Mouse (Mus musculus): ENCODE results near the gene Fam110c.
"Not testable (repeated sequence)": the region's sequence is repeated elsewhere in the genome, so short reads cannot be mapped to it uniquely, and the experiment has no call there.

The Fam110c gene

GRCm38 (mm10) chr12:31073412-31074354 is at the start of gene Fam110c:
Gene Fam110c, plus strand, starts transcription at chr12:31073861.
- peak; percentile 35 for DNase-seq (ENCODE audit: inconsistent ontology term)

GRCm38 (mm10) chr12:31026423-31026822 is 47.2 kb upstream of the Fam110c start:
- DNase-seq (ENCODE audit: inconsistent ontology term) = no peak

GRCm38 (mm10) chr12:31052066-31052465 is 21.6 kb upstream of the Fam110c start:
- DNase-seq (ENCODE audit: inconsistent ontology term) = no peak

DNA sequence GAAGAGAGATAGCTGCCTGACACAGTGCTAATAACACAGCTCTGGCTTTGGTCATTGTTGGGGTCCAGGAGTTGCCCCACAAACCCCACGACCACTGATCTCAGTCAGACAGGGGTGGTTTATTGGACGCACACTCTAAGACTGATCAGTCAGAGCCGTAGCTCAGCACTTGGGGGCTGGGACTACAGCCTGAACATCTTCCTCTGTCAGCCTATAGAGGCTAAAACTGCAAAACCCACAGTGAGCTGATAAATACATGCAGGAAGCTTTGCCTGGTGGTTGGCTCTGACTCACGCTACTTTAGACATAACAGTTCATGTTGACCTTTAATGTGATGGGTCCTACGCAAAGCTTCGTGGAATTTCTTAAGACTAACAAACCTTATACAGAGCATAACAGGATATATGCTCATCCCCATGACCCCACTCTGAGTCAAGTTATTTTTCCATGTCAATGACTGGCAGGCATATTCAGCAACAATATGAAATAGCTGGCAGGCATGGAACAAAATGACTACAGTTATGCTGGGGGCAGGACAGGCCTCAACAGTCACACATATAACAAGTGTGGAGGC is 17.3 kb upstream of the Fam110c start:
- no peak for DNase-seq (ENCODE audit: inconsistent ontology term)

- peak; percentile 93 for DNase-seq (ENCODE audit: inconsistent ontology term)
Observed at GRCm38 (mm10) chr12:31059393-31059853, 14.2 kb upstream of the Fam110c start.

DNA sequence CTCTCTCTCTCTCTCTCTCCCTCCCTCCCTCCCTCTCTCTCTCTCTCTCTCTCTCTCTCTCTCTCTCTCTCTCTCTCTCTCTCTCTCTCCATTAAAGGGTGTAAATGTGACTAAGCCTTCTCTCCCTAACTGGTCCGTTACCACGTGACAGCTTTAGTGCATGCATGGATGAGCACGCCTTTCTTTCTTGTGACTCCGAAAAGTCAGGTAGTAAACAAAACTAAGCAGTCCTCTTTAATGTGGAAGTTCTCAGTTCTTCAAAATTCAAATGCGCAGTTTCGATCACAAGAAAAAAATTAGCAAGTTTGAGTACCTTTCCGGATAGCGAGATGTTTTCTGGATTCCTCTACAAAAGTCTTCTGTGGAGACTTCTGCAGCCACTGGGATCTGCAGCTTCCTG is 13.4 kb upstream of the Fam110c start:
- DNase-seq (ENCODE audit: inconsistent ontology term) = peak; percentile 42

DNA sequence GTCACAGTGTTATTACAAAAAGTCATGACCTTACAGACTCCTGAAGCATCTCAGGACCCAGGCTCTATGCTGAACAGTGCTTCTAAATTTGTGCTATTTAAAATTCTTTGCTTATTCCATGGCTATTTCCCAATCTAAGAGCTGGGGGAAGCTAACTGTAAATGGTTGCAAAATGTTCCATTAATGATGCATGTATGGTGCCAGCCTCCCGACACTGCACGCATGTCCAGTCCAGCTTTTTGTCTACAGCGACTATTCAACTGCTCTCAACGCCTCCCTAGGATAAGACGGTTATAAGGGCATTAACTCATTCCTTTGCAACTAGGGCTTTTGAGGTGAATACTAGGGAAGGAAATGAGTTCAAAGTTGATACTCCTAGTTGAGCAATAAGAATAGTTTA is 2.4 kb upstream of the Fam110c start:
- no peak for DNase-seq (ENCODE audit: inconsistent ontology term)

GRCm38 (mm10) chr12:31074355-31074786 is 710 bp downstream of the Fam110c start:
- not testable (repeated sequence) for DNase-seq (ENCODE audit: inconsistent ontology term)

GRCm38 (mm10) chr12:31074839-31075538 is 1.3 kb downstream of the Fam110c start:
- peak; percentile 39 for DNase-seq (ENCODE audit: inconsistent ontology term)

DNA sequence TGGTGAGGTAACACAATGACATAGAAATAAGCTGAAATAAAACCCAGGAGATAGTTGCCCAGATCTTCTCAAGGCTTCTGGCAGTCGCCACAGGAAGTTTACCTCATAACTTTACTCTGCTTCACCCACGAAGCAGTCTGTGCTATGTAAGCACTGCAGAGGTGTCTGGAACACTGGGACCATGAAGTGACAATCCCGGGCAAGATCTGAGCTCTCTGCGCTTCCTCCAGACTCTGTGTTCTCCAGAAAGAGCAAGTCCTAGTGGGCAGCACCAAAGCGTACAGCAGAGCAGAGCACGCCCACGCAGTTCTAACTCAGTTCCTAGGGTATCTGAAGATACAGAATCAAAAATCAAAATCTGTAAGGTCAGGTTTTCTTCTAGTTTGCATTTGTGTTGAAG is 3.4 kb downstream of the Fam110c start:
- DNase-seq (ENCODE audit: inconsistent ontology term) = no peak

GRCm38 (mm10) chr12:31078030-31078429 is 4.4 kb downstream of the Fam110c start:
- no peak for DNase-seq (ENCODE audit: inconsistent ontology term)

DNA sequence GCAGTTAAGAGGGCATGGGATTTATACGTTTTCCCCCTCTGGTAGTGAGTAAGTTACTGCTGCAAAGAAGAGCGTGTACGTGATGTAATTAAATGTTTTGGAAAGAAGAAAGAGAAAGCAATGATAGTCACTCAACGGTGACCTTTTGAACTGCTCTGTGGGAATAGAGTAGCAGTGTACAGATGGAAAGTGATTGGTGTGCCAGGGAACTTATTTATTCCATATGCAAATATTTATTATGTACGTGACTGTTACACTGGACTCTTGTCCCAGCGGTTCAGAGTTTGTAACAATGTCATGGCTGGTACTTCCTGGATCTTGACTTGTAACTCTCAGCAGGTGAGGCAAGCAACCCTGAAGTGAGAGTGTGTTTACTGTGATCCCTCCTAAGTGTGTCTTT is 6.7 kb downstream of the Fam110c start:
- no peak for DNase-seq (ENCODE audit: inconsistent ontology term)

DNA sequence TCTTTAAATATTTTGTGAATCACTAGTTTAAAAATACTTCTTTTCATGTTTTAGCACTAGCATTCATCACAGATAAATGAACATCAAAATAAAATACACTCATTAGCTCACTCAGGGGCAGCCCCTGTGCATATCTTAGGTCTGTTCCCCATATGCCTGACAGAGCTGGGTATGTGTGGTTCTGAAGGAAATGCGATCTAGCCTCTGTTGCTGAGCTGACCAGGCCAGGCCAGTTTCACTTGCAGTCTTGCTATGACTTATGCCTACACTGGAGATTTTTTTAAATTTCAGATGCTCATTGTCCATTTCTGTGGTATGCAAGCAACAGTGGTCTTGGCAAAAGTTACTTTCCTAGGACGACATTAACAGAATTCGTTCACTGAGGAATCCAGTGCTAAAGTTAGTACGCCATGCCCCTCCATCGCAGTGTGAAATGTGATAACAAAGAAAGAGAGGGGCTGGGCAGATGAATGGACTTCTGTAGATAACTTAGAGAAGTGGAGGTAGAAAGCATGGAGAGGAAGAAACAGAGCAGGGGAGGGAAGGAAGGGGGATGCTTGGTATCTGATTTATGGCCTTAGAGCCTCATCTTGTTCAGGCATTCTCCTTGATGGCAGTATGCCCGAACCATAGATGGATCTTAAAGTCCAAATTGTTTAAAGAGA is 7.4 kb downstream of the Fam110c start:
- DNase-seq (ENCODE audit: inconsistent ontology term) = no peak

- no peak for DNase-seq (ENCODE audit: inconsistent ontology term)
Observed at GRCm38 (mm10) chr12:31083007-31083406, 9.3 kb downstream of the Fam110c start.

GRCm38 (mm10) chr12:31083407-31083806 is 9.7 kb downstream of the Fam110c start:
- no peak for DNase-seq (ENCODE audit: inconsistent ontology term)

DNA sequence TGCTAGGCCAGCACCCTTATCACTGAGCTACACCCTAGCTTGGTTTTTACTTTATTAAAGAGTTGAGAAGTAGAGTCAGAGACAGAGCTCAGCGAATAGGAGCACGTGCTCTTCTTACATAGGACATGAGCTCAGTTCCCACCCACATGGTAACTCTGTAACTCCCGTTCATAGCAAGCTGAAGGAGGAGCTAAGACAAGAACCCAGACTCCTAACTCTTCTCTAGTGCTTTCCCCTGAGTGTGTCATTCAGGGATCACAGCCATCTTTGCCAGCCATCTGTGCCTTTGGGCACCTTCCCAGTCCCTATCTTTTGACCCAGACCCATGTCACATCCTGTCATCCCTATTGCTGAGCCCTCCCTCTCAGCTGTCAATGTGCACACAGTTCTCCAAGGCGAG is 13.4 kb downstream of the Fam110c start:
- no peak for DNase-seq (ENCODE audit: inconsistent ontology term)

- no peak for DNase-seq (ENCODE audit: inconsistent ontology term)
Observed at GRCm38 (mm10) chr12:31090401-31090800, 16.7 kb downstream of the Fam110c start.

DNA sequence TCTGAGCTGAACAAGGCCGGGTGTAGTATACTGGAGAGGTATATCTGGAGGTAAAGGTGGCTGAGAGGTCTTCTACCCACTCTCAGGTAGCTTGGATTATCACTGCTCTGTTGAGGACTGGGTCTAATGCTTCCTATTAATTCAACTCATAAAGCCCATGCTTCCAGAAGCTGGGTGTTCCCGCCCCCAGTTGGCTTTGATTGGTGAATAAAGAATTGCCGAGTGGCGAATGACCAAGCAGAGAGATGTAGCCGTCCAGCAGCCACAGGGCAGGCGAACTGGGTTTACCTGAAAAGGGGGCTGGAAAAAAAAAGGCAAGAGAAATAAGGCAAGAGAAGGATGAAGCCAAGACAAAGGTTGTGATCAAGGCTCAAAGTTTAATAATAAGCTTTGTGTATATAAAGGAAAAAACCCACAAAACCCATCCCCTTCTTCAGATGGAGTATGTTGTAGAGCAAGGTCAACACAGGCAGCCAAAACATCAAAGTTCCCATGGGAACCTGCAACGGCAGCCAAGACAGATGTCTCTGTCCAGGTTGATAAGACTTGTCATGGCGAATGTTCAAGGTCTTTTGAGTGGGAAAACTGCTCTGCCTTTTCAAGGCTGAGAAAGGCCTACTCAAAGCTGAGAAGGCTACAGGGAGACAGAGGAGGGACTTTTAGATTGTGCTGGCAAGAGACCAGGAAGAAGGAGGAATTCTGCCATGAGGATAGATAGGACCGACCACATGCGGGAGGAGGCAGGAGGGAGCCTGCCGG is 17.4 kb downstream of the Fam110c start:
- DNase-seq (ENCODE audit: inconsistent ontology term) = no peak

- DNase-seq (ENCODE audit: inconsistent ontology term) = no peak
Observed at GRCm38 (mm10) chr12:31092481-31092880, 18.8 kb downstream of the Fam110c start.

GRCm38 (mm10) chr12:31097185-31097584 is 23.5 kb downstream of the Fam110c start:
- DNase-seq (ENCODE audit: inconsistent ontology term) = no peak

DNA sequence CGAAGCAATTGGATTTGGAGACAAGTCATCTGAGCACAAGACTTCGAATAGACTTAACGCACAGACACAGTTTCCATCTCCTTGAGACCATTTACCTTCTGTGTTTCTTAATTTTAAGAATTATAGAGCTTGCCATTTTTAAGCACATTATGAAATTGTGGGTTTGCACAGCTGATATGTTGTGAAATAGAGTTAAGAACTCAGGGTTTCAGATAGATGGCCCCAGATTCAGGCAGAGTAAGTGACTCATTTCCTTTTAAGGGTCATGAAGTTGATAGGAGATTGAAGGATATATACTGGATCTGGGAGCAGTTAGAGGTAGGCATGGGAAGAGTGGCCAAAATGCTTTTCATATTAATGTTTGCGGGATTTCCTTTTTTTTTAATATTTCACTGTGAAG is 27.5 kb downstream of the Fam110c start:
- no peak for DNase-seq (ENCODE audit: inconsistent ontology term)

Data from Muller cell, postnatal 12 days (primary cell).